Mouse (Mus musculus) limb, embryonic 13.5 days (tissue): ENCODE results near the gene Cartpt. TPM values are rescaled to one million over a fixed set of nuclear protein-coding genes. Genes with fewer than 3 reads are reported as not detected.
"Not testable (repeated sequence)": the region's sequence is repeated elsewhere in the genome, so short reads cannot be mapped to it uniquely, and the experiment has no call there.

Source experiments
- ATAC-seq: fragments of 200-750 bp; cut with Nextera tagmentation; 2 replicates; pipeline ENCODE4 v1.8.0; 2017; ENCODE audit warnings: low read depth, moderate number of reproducible peaks, moderate TSS enrichment; ENCODE audit not compliant: low FRiP score
- H3K27ac ChIP-seq: fragments of 300-500 bp; sonication (generic); 2 replicates; pipeline ENCODE4 v1.5.1; 2015; ENCODE audit warnings: inconsistent platforms, mild to moderate bottlenecking, moderate library complexity
- H3K27me3 ChIP-seq: fragments of 300-500 bp; sonication (generic); 2 replicates; pipeline ENCODE4 v1.6.1; 2015; ENCODE audit warnings: mild to moderate bottlenecking, inconsistent platforms
- H3K36me3 ChIP-seq: fragments of 300-500 bp; sonication (generic); 2 replicates; pipeline ENCODE4 v1.6.1; 2015; ENCODE audit warnings: inconsistent platforms, mild to moderate bottlenecking, moderate library complexity
- H3K4me1 ChIP-seq: fragments of 300-500 bp; sonication (generic); 2 replicates; pipeline ENCODE4 v1.6.1; 2015; ENCODE audit warnings: inconsistent platforms
- H3K4me2 ChIP-seq: fragments of 300-500 bp; sonication (generic); replicated peaks from 2 replicates; pipeline ENCODE4 v1.6.1; 2015; ENCODE audit warnings: inconsistent platforms, mild to moderate bottlenecking, moderate library complexity
- H3K4me3 ChIP-seq: fragments of 300-500 bp; sonication (generic); 2 replicates; pipeline ENCODE4 v1.5.1; 2015; ENCODE audit warnings: moderate library complexity, mild to moderate bottlenecking, inconsistent platforms
- H3K9ac ChIP-seq: fragments of 300-500 bp; sonication (generic); 2 replicates; pipeline ENCODE4 v1.6.1; 2015; ENCODE audit warnings: mild to moderate bottlenecking, inconsistent platforms
- H3K9me3 ChIP-seq: fragments of 300-500 bp; sonication (generic); 2 replicates; pipeline ENCODE4 v1.6.1; 2016; ENCODE audit warnings: inconsistent platforms
- WGBS: fragments of 180-500 bp; shearing (Covaris S2); methylation state at CpG from one replicate; pipeline ENCODE4 v1.1.7; 2015; 5-methylcytosine and 5-hydroxymethylcytosine counted together
- polyA plus RNA-seq: library from polyadenylated mRNA; unstranded; fragments of >200 nt; fragmentation: Nextera tagmentation; extraction: Ambion mirVana; gene quantifications from 2 replicates; pipeline ENCODE4 v1.2.1, GENCODE M21; 2015

The Cartpt gene
- polyA plus RNA-seq, 1 experiment from 2014 or later = 0.18 TPM

DNA sequence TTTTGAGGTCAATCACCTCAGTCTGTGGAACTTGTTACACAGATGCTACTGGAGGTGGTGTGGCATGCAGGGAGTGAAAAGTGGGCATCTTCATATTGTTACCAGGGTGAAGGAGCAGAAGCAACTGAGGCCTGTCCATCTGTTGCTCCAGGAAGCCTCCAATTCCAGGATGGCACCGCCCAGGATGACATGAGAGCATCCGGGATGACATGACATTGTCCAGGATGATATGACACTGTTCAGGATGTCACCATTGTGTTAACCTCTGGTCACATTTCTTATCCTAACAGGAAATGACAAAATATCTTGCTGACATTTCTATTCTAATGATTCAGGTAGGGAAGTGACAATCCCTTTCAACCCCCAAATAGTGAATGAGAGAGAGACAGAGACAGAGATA lies 47.8 kb downstream of the Cartpt start:
- Histone ChIP-seq H3K36me3 (no peaks in the 10 kb centered on the region), H3K9ac (no peak overlapping the region), H3K9me3 (no peaks in the 10 kb centered on the region), H3K27ac (no peak overlapping the region), H3K27me3 (no peaks in the 10 kb centered on the region; the same call in 1 of the 2 replicates), H3K4me3 (no peak overlapping the region), H3K4me2 (no peak overlapping the region), H3K4me1 (no peaks in the 10 kb centered on the region)
- 89% methylated on average over 2 of the region's 2 CpGs for WGBS
- no peak for ATAC-seq

DNA sequence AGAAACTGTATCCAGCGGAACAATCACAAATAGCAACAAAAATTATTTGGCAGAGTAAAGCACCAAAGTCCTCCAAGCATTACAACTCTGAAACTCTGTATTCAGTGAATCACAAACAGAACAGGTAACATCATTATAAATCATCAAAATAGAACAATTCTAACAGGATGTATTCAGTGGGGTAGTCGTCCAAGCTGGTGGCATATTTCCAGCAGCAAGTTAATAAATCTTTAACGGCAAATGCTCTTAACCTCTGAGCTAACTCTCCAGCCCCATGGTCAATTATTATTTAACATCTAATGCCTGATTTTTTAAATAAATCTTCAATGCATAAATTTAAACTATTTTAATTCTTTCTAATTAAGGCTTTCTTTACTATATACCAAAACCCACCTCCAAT lies 48.5 kb downstream of the Cartpt start:
- not testable (repeated sequence) for H3K4me3 ChIP-seq, H3K27ac ChIP-seq, H3K4me2 ChIP-seq, H3K36me3 ChIP-seq, H3K27me3 ChIP-seq, H3K9ac ChIP-seq, ATAC-seq, H3K4me1 ChIP-seq, H3K9me3 ChIP-seq
- 56% methylated on average over 3 of the region's 3 CpGs for whole genome bisulfite sequencing

DNA sequence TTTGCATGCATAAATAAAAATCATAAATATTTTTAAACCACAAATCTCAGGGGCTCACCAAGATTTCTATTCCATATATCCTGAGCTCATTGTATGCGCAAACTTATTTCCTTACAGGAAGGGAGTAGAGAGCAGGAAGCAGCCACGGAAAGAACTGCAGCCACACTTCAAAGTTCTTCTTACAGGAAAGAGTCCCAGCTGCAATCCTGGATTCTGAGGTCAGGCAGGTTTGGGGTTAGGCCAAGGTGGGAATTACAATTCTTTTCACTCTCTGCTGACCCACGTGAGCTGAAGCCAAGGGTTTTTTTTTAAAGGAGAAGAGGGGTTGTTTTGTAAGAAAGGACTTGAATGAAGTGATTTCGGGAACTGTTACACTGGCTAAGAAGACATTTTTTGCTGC lies 49.9 kb downstream of the Cartpt start:
- Histone ChIP-seq H3K9me3 (no peaks in the 10 kb centered on the region), H3K27me3 (no peaks in the 10 kb centered on the region; the same call in 1 of the 2 replicates), H3K4me2 (no peak overlapping the region), H3K4me1 (peaks cover 10% of the 10 kb centered on the region), H3K4me3 (no peak overlapping the region), H3K9ac (no peak overlapping the region), H3K27ac (no peak overlapping the region), H3K36me3 (no peaks in the 10 kb centered on the region)
- ATAC-seq = no peak
- WGBS = 46% methylated on average over 4 of the region's 4 CpGs

DNA sequence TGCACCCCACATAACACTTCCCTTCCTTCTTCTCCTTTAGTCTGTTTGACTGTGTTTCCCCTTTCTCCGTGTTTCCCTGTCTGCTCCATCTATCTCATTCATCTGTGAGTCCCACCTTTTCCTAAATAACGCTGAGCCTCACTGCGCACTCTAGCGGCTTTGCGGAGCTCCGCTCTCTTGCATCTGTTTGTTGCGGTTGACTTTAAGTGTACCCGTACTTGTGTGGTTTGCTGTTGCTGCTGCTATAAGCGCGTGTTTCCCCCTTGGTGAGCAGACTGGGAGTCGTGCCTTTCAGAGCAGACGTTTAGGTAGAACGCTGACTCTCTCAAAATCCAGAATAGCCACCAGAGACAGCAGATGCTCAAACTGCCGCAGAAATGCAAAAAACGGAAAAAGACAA lies 51.3 kb downstream of the Cartpt start:
- H3K36me3 ChIP-seq = no peaks in the 10 kb centered on the region
- no peak for ATAC-seq
- no peak overlapping the region for H3K9ac ChIP-seq
- 40% methylated on average over 15 of the region's 15 CpGs for WGBS
- H3K4me2 ChIP-seq = no peak overlapping the region
- no peaks in the 10 kb centered on the region; the same call in 1 of the 2 replicates for H3K27me3 ChIP-seq
- no peaks in the 10 kb centered on the region for H3K9me3 ChIP-seq
- no peak overlapping the region for H3K27ac ChIP-seq
- H3K4me1 ChIP-seq = peaks cover 10% of the 10 kb centered on the region
- H3K4me3 ChIP-seq = no peak overlapping the region

Other genes with a start within 250 kb of the Cartpt start
- gene Mccc2, start 114.5 kb upstream of the Cartpt start, polyA plus RNA-seq = 50.2 and 52.4 TPM in 2 replicates
- 33.5 and 34.6 TPM in 2 replicates for gene Bdp1, start 203.0 kb upstream of the Cartpt start, polyA plus RNA-seq
- 204 and 238 TPM in 2 replicates for gene Serf1, start 206.9 kb upstream of the Cartpt start, polyA plus RNA-seq
- gene Smn1, start 223.8 kb upstream of the Cartpt start, polyA plus RNA-seq = 52.5 and 53.7 TPM in 2 replicates